Mouse (Mus musculus) Muller cell, postnatal 12 days (primary cell): Measurements from ENCODE around the gene Cdc34b.
"Not testable (repeated sequence)": the region's sequence is repeated elsewhere in the genome, so short reads cannot be mapped to it uniquely, and the experiment has no call there.

Experiments used
- DNase-seq: peaks from one replicate; pipeline ENCODE4 v3.0.0-alpha.2; 2015; ENCODE audit errors: inconsistent ontology term

Cdc34b gene

DNA sequence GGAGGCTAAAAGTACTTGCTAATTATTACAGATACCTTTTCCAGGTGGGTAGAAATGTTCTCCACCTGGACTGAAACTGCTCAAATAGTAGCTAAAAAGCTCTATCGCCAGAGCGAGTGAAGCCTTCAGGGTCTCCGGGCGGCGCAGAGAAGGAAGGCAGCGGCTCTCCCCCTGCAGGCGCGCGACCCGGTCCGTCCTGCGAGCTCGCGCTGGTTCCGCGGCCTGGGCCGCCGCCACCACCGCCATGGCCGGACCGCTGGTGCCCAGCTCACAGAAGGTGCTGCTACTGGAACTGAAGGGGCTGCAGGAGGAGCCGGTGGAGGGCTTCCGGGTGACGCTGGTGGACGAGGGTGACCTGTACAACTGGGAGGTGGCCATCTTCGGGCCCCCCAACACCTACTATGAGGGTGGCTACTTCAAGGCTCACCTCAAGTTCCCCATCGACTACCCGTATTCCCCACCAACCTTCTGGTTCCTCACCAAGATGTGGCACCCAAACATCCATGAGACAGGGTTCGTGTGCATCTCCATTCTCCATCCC lies at the start of gene Cdc34b:
Cdc34b (plus strand) TSS at position 51 of the 541 bp plus-strand sequence.
- DNase-seq: no peak

DNA sequence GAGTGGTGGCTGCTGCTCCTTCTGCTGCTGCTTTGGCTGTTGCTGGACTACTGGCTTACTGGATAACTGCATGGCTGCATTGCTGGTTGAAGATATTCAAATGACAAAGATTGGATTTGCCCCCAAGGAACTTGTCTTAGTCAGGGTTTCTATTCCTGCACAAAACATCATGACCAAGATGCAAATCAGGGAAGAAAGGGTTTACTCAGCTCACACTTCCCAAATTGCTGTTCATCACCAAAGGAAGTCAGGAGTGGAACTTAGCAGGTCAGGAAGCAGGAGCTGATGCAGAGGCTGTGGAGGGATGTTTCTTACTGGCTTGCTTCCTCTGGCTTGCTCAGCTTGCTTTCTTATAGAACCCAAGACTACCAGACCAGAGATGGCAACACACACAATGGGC lies 49.1 kb upstream of the Cdc34b start:
- not testable (repeated sequence) for DNase-seq

DNA sequence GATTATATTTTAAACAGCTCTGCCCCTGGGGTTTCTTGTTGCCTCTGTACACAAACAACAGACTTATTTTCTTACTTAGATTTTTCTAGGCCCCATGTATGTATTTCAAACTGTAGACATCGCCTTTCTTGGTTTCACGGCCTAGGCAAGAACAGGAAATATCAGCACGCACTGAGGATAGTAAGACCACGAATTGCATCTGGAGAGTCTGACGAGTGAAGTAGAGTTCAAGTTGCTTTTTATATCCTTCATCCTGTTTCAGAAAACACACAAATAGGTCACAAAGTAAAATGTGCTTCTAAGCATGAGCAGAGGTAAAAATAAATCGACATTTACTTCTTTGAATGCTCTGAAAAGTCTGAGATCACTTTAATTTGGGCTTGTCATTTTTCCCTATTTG lies 46.1 kb upstream of the Cdc34b start:
- DNase-seq: no peak

DNA sequence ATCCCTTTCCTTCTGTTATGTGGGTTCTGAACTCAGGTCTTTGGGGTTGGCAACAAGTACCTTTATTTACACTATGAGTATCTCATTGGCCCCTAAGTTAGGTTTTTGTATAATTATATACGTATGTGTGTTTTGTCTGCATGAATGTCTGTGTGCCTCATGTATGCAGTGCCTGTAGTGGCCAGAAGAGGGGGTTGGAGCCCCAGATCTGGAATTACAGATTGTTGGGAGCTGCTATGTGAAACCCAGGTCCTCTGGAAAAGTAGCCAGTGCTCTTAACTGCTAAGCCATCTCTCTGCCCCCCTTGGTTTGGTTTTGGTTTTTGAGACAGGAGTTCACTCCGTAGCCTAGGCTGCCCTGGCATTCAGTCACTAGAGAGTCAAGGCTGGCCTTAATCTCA lies 44.4 kb upstream of the Cdc34b start:
- no peak for DNase-seq

DNA sequence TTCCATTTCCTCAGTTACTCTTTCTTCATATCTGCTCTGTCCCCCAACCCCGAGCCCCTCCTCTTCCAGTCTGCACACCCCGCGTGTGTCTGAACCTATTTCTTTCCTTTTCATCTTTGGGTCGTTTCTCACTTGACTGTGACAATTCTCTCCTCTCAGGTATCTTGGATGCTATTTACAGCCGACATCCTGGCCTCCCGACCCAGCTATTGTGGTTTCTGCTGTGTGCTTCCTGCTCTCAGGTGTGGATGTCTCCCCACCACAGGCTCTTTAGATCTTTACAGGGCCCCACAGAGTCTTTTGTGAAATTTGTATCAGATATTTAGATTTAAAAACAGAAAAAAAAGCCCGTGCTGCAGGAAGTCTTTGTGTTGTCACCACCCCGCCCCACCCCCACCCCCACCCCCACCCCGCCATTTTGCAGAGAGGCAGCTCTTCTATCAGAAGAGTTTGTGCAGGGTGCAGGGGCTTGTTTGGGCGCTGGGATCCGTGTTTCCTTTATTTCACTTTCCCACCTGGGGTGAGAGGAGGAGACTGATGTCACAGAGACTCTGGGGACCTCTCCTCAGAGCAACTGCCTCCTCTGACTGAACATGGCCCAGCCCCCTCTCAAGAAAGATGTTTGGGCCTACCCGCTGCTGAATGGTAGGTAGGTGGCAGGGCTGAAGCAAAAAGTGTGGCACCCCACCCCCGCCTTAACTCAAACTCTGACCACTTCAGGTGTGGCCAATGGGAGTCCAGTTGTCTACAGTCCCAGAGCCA lies 43.7 kb upstream of the Cdc34b start:
- DNase-seq: no peak

DNA sequence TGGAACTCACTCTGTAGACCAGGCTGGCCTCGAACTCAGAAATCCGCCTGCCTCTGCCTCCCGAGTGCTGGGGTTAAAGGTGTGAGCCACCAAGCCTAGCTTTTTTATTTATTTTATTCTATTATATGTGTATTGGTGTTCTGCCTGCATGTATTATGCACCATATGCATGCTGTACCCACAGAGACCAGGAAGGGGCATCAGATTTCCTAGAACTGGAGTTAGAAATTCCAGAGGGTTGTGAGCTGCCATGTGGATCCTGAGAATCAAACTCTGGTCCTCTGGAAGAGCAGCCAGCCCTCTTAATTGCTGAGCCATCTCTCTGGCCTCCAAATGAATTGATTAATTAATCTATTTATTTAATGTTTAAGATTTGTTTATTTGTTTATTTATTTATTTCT lies 42.2 kb upstream of the Cdc34b start:
- no peak for DNase-seq

DNA sequence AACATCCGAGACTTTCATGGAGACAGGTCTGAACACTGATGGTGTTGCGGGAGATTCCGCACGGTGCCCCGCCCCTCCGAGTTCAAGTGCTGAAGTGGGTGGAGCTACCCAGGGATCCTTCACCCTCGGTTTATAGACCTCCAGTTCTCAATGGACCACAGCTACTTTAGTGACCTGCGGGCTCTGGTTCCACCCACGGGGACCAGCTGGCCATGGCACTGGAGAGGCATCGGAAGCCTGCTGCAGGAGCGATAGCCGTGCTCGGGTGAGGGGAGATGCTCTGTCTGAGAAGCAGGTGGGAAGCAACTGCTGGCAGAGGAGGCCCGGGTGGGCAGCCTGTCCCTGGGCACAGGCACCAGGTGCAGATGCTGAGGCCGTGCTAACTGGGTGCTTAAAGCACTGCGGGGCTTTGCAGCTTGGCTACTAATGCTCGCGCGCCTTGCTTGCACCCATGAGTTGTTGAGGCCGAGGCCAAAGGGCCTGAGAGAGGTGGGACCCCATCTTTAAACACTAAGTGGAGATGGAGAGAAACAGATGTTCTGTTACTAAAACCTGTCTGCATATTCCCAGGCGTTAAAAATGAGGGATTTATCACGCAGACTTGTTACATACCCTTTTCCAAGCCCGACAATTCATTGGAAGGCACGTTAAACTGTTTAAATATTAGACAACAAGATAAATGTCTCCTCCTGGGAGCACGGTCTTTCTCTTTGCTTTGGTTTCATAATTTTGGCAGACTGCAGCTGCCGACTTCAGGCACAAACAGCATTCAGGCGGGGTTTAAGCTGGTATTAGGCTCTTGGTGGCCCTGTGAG lies 40.0 kb upstream of the Cdc34b start:
- no peak for DNase-seq

DNA sequence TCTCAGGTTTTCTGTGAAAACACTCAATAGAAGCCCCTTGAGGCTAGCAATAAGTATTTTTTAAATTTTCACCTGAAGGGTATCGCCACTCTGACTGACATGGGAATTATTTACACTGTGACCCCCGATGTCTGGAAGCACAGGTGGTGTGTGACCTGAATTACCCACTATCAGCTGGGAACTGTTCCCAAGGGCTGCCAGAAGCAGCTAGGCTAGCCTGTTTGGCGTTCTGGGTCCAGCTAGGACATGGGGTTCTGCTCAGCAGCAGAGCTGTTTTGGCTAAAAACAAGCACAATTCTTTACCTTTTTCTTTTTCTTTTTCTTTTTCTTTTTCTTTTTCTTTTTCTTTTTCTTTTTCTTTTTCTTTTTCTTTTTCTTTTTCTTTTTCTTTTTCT lies 39.4 kb upstream of the Cdc34b start:
- no peak for DNase-seq

DNA sequence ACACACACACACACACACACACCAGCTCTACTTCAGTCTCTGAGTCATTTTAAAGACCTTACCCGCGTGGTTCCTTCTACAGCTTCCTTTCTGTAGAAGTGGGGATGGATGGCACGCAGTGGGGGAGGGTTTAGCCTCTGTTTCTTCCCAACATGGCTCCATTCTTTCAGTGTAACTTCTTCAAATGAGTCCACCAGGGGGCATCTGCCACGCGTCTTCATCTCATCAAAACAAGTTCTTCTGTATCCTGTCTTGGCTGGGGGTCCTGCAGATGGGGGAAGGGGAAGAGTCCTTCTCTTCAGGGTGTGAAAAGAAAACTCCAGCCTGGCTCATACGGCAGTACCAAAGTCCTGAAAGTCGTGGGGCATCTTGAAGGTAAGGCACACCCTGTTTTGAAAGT lies 37.6 kb upstream of the Cdc34b start:
- DNase-seq: no peak

DNA sequence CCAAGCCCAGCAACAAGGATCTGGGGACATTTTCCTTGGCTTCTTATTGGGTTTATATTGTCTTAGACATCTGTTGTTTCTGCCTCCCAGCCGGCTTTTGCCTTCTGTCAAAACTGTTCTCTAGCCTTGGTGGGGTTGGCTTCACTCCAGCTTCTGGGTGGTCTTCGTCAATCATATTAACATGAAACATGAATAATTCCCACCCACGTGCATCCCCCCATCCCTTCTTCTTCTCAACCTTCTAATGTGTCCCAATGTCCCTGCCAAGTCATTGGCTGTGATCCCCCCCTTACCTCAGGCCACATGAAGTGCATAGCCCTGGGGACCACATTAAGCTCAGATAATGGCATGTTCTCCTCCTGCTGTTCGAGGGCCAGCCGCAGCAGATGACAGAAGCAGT lies 37.1 kb upstream of the Cdc34b start, which contains the start of gene Gm11541:
Gm11541 (minus strand) TSS at position 28 of the 400 bp plus-strand sequence.
- DNase-seq: no peak

DNA sequence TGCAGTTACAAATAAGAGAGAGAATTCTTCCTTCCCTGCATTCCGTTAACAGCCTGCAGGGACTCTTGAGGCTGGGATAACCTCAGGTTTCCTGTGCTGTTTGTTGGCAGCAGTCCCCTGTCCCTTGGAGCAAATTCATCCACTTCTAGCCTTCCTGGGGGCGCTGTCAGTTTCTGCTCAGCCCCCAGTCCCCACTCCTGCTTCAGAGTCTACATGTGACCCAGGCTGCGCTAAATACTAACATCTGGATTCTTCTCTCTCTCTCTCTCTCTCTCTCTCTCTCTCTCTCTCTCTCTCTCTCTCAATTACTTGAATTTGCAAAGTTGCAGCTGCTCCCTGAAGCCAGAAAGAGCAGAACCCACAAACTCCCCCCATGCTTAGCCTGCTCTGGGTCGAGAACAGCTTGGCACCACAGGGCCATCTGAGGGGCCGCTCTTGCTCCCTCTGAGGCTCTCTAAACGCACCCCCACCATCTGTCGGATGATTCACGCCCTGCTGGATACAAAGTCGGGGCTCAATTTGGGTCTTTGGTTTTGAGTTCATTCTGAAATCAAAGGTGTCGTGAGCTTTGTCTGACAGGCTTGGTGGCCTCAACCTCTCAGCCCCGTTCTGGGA lies 28.2 kb upstream of the Cdc34b start:
- DNase-seq: no peak

DNA sequence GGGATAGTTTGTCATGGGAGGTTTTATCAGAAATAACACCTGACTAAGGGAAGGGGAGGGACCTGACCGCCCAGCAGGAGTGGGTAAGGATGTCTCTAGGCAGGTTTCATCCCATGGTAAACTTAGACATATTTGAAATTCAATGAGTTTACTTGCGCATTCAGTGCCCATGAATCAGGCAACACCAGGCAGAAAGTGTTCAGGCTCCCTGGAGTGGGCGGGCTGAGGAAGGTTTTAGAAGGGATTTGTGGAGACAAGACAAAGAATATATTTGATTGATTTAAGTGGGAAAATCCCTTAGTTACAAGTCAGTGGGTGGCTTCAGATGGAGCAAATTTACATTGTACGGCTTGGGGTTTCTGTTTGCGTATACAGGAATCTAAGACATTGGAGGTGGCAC lies 26.0 kb upstream of the Cdc34b start:
- DNase-seq: no peak

DNA sequence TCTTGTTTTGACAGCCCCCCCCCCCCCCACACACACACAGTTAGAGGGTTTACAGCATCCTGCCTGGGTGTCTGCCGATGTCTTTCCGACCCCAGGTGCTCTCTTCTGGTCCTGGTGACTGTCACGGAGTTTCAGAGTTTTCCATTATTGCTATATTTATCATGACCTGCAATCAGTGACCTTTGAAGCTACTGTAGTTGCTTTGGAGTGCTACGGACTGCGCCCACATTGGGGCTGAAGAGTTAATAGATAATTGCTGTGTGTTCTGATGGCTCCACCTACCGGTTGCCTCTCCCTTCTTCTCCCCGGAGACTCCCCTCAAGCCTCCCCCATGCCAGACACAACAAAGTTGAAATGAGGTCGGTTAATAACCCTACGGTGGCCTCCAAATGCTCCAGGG lies 24.8 kb upstream of the Cdc34b start:
- DNase-seq: peak; percentile 74

DNA sequence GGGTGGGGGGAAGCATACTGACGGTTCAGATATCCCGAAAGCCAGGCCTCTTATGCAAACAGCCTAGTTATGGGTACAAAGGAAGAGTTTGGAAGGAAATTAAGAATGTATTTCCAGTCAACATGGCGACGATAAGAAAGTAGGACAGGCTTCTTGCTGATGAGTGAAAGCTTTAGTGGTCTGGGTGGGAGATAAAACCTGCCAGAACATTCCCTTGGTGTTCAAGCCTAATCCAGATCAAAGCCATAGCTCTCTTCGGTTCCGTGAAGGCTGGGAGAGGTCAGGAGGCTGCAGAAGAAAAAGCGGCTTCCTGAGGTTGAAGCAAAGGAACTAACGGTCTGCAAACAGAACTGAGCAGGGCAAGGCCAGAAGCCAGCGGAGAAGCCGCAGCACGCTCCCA lies 24.3 kb upstream of the Cdc34b start:
- peak; percentile 8 for DNase-seq

DNA sequence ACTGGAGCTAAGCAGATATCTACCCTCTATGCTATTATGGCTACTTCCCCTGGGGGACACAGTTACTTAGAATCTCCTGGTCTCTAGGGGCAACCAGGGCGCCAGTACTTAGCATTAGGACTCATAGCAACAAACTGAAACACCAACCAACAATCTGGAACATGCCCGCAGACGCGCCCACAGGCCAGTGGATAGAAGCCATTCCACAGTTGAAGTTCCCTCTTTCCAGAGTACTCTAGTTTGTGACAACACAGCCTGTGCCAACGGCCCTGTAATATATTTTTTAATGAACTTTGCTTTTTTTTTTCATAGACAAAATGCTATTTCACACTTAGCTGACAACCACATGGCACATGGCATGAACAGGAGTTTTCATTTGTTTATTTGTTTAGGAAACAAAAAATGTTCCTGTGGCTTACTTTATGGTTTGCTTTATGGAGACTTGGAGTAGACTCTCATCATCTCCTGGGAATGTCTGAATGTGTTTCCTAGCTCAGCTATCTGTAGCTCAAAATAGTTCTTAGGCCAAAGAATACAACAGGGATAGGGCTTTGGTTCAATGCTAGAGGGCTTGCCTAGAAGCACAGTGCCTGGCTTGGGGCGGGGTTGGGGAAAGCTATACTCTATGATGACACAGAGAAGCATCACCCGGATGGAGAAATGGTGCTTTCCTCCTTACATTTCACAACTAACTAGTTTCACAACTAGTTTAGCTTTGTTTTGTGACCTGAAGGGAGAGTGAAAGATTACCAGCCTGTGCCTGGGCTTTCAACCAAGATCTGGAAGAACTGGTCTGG lies 23.3 kb upstream of the Cdc34b start:
- DNase-seq: peak; percentile 13

DNA sequence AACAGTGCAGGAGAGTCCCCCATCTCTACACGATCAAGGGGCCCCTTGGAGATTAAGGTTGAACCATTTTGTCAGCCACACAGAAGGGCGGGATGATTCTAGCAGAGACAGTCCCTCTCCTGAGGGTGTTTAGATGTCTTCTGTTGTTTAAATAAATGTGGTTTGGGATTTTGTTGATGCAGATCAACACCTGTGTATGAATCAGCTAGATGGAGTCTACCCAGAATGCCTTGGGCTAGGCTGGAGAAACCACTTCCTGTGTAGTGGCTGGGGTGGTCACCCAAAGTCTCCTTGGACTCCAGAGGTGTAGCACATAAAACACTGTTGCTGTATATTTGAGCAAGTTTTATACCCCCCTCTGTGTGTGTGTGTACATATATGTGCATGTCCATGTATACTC lies 22.4 kb upstream of the Cdc34b start:
- DNase-seq: no peak

DNA sequence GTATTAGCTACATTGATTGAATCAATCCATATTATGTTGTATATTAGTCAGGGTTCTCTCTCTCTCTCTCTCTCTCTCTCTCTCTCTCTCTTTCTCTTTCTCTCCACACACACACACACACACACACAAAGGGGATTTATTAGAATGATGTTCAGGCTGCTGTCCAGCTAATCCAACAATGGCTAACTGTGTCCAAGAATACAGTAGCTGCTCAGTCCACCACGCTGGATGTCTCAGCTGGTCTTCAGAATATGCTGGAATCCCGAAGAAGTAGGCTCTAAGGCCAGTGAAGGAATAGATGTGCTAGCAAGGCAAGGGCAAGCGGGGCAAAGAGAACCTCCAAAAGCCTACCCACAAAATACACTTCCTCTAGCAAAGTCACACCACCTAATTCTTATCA lies 14.3 kb upstream of the Cdc34b start:
- no peak for DNase-seq

DNA sequence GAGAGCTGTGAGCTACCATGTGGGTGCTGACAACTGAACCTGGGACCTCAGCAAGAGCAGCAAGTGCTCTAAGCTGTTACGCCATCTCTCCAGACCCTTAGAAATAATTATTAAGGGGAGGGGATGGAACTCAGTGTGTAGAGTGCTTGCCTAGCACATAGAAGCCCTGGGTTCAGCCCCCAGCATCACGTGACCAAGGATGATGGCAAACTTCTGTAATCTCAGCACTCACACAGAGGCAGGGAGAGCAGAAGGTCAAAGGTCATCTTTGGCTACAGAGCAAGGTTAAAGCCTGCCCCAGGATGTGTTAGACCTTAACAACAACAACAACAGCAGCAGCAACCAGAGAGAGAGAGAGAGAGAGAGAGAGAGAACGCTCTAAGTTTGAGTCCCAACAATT lies 13.0 kb upstream of the Cdc34b start:
- DNase-seq: no peak

DNA sequence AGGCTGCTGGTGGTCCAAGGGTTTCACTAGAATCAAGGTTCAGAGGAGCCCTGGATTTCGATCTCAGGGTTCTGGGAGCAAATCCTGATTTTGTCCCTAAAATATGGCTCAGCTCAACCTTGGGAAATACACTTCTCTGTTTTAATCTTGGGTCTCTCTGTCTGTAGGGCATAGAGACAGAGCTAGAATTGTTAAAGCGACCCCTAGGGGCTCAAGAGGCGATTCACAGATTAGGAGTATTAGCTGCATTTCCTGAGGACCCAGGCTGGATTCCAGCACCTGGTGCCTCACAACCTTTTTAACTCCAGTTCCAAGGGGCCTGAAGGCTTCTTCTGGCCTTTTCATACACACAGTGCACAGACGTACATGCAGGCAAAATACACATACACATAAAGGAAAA lies 12.0 kb upstream of the Cdc34b start:
- no peak for DNase-seq

DNA sequence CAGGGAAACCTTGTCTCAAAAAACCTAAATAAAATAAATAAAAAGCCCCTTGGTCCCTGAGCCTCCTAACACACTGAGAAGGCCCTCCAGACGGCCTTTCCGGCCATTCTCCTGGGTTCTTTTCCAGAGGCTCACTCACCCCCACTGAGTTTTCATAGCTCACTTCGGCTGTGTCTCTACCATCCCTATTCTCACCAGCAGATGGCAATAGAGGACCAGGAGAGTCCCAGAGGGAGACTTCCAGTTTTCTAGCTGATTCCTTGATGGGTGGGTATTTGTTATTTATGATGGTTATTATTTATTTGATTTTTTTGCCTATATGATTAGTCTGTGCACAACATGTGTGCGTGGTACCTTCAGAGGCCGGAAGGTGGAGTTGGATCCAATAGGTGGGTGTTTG lies 11.3 kb upstream of the Cdc34b start:
- peak; percentile 56 for DNase-seq

DNA sequence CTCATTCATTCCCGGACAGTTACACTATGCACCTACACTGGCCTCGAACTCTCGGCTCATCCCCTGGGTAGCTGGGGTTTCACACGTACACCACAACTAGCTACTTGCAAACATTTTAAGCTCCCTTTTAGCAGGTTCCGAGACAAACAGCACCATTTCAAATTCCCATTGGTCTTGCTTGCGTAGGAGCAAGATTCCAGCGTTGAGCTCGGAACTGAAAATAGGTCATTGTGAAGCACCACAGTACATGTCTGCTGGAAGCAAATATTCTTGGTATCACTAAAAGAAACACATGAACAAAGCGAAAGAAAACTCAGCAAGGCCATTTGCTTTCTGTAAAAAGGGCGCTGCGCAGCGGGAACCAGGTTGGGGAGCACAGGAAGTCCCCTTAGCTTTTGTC lies 10.4 kb upstream of the Cdc34b start:
- DNase-seq: no peak

DNA sequence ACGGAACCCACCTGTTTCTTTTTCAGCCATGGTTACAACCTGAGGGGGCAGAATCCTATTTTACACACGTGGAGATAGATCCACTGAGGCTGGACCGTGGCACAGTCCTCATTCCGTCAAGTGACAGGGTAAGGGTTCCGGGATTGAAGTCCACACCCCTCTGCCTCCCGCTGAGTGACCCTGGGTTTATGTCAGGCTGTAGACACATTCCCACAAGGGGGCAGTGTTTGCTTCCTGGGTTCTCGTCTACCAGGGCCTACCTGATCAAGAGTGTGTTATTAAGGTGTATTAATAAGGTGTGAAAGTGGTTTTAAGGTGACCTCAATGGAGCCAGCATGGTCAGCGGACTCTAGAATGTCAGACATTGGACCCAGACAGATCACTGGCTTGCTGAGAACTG lies 8.8 kb upstream of the Cdc34b start:
- DNase-seq: no peak
